Mouse (Mus musculus) bone marrow, adult 2 months (tissue): ENCODE data around the gene Krt33b. TPM values are rescaled to one million over a fixed set of nuclear protein-coding genes. Genes with fewer than 3 reads are reported as not detected.

Experiments used
- H3K27ac ChIP-seq: fragments of 200-500 bp; 2 replicates; pipeline ENCODE4 v1.5.1; 2012; ENCODE audit warnings: low read depth, mild to moderate bottlenecking, control low read depth, inconsistent platforms, low read length; ENCODE audit not compliant: control insufficient read depth, poor library complexity, insufficient read depth
- H3K4me1 ChIP-seq: fragments of 200-500 bp; 2 replicates; pipeline ENCODE4 v1.6.1; 2011; ENCODE audit warnings: low read length; ENCODE audit not compliant: control insufficient read depth, insufficient read depth
- H3K4me3 ChIP-seq: fragments of 200-500 bp; replicated peaks from 2 replicates; pipeline ENCODE3; 2011; ENCODE audit warnings: mild to moderate bottlenecking, low read depth, low read length, control low read depth; ENCODE audit not compliant: control insufficient read depth
- CTCF ChIP-seq: fragments of 200-500 bp; IDR thresholded peaks from 2 replicates; pipeline ENCODE4 v1.5.1; 2011; ENCODE audit warnings: low read length, control low read depth; ENCODE audit not compliant: control insufficient read depth, insufficient read depth
- POLR2A ChIP-seq: fragments of 200-500 bp; IDR thresholded peaks from 2 replicates; pipeline ENCODE4 v1.6.1; 2011; ENCODE audit warnings: low read depth, mild to moderate bottlenecking, control low read depth, low read length, borderline replicate concordance; ENCODE audit not compliant: control insufficient read depth
- WGBS: fragments of 180-500 bp; shearing (Covaris S2); methylation state at CpG from one replicate; pipeline ENCODE4 v1.1.7; 2018; 5-methylcytosine and 5-hydroxymethylcytosine counted together
- polyA plus RNA-seq: library from polyadenylated mRNA; stranded (reverse); fragments of >200 nt; gene quantifications from 2 replicates; pipeline ENCODE4 v1.2.4, GENCODE M21; 2011; ENCODE audit warnings: low replicate concordance; ENCODE audit not compliant: missing spikeins, insufficient read depth, insufficient read length

Gene Krt33b
- polyA plus RNA-seq, 1 experiment, result not detected

DNA sequence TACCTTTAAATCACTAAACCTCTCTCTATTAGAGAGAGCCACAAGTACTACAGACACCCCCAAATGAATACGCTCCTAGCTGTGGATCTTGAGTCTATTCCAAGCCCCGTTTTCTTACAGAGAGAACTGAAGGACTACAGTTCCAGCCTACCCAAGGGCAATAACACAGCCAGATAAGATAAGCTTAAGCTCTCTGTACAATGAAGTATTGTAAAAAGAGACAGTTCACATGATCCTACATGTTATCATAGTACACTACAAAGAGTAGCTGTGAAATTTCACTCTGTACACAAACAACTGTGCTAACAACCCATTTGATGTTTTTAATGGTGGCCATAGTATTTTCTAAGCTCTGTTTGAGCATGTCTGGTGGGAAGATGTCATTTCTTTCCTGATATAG, 17.5 kb upstream of the Krt33b start:
- 78% methylated on average over 2 of the region's 2 CpGs for WGBS
- TF ChIP-seq CTCF, result no peak
- TF ChIP-seq POLR2A, result no peak
- H3K4me3 ChIP-seq, result no peak overlapping the region
- no peak overlapping the region for H3K27ac ChIP-seq
- H3K4me1 ChIP-seq, result no peaks in the 10 kb centered on the region

DNA sequence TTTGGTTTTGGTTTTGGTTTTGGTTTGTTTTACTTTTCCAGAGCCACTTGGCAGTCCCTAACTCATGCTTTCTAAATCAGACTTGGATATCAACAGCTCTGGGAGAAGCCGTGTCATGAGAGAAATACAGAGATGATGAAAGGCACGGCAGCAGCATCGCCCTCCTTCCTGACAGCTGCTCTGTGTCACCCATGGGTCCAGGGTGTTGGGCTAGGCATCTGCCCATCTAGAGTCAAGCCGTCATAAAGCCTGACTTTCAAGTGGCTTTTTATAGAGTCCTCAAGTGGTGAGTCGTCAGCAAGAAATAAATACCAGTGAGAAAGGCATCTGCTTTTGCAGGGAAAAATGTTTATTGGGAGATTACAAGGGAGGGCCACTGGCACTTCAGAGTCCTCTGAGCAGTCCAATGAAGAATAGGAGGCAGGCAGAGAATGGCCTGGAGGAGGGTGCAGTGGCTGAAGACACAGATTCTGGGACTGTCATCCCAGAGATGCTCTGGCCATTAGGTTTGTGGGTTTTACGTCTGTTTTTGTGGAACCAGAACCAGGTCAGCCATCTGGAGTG, 16.7 kb upstream of the Krt33b start:
- TF ChIP-seq POLR2A (no peak), CTCF (no peak)
- no peak overlapping the region for H3K27ac ChIP-seq
- 73% methylated on average over 6 of the region's 6 CpGs for WGBS
- no peak overlapping the region for H3K4me3 ChIP-seq
- no peaks in the 10 kb centered on the region for H3K4me1 ChIP-seq

DNA sequence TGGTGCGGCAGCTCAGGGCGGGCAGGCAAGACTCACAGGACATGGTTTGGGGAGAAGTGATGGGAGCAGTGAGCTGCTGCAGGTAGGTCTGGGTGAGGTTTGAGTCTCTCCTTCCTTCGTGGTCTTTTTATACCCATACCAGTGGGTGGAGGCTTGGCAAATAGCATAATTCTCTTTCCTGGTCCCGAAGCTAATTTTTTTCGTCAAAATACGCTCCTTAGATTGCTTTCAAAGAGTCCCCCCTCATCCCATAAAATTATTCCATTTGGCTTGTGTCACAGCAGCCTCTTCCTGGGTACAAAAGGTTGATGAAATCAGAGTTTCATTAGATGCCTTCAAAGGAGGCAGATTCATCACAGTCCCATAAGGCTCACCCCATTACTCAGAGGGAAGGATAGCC, 11.8 kb upstream of the Krt33b start, which contains the start of gene Krt34:
Gene Krt34, minus strand, starts transcription at position 101 of the 400 bp plus-strand sequence.
- WGBS, result 80% methylated on average over 6 of the region's 6 CpGs
- Histone ChIP-seq H3K27ac (no peak within 1 kb of the TSS), H3K4me1 (no peaks in the 10 kb centered on the region), H3K4me3 (no peak within 1 kb of the TSS)
- TF ChIP-seq CTCF (no peak), POLR2A (no peak)

DNA sequence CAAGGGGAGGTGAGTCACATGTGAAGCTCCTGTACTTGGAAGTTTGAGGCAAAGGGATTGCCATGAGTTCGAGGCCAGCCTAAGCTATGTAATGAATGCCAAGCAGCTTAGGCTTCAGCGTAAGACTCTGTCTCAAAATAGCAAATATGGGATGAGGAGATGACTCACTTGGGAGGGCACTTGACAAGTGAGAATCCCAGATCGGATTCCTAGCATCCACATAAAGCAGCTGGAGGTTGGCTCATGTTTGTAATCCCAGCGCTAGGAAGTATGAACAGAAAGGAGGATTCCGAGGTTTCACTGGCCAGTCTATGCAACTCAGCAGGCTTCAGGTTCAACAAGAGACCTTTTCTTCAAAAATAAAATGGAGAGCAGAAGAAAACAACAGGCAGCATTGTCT, 8.2 kb downstream of the Krt33b start:
- 78% methylated on average over 5 of the region's 5 CpGs for WGBS
- no peak overlapping the region for H3K27ac ChIP-seq
- no peaks in the 10 kb centered on the region for H3K4me1 ChIP-seq
- TF ChIP-seq CTCF (no peak), POLR2A (no peak)
- no peak overlapping the region for H3K4me3 ChIP-seq

DNA sequence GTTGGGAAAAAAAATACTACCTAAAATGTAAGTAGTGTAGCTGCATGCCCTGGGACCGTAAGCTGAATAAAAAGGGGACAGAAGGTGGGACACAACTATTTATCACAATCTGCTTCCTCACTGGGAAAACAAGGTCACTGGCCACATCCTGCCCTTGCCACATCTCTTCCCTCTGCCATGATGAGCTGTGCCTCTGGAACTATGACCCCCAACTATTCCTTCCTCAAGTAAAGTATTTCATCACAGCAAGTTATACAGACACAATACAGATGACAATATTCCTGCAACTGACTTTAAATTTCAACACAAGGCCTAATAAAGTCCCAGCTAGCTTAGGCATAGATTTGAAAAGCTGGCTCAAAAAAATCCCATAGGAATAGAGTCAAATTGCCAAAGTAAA, 10.2 kb downstream of the Krt33b start:
- no peak overlapping the region for H3K27ac ChIP-seq
- no peaks in the 10 kb centered on the region for H3K4me1 ChIP-seq
- WGBS, result 53% methylated on average over 1 of the region's 1 CpGs
- TF ChIP-seq CTCF (no peak), POLR2A (no peak)
- no peak overlapping the region for H3K4me3 ChIP-seq

DNA sequence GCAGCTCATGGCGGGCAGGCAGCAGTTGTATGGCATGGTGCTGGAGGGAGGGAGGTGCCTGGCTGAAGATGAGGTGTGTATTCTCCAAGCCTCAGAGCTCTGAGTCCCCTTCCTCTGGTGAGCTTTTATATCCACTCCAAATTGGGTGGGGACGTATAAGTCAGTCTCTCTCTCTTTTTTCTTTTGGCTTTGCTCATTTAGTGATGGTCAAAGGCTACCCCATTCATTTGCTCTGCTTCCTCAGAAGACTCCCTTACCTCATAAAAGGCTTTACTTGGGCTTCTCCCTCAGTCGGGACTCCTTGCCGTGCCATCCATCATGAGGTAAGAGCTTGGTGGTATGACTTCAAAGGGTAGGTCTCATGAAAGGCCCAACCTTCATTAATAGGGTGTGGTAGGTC, 13.6 kb downstream of the Krt33b start, which contains the start of gene Krt33a:
Gene Krt33a, minus strand, starts transcription at position 101 of the 400 bp plus-strand sequence.
- WGBS, result 66% methylated on average over 4 of the region's 4 CpGs
- no peak within 1 kb of the TSS for H3K4me3 ChIP-seq
- H3K4me1 ChIP-seq, result no peaks in the 10 kb centered on the region
- no peak within 1 kb of the TSS for H3K27ac ChIP-seq
- no peak for TF ChIP-seq POLR2A
- no peak for TF ChIP-seq CTCF

DNA sequence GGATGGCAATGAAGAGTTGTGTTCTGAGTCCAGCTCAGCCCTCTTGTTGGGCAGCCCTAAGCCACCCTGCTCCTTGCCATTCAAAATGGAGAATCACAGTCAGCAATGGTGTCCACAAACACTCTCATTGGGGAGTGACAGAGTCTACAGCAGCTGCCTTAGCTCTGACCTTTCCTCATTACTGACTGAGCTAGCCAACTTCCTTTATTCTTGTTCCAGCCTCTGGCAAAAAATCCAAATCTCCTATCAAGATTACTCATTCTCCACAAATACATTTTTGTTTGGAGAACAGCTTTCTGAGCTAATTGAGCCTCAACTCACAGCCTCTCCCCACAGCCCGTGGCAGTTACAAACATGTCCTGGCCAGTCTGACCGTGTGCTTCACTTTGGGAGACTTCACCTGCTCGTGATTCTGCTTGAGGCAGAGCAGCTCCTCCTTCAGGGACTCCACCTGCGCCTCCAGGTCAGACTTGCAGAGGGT, 15.9 kb downstream of the Krt33b start:
- no peak overlapping the region for H3K4me3 ChIP-seq
- no peaks in the 10 kb centered on the region for H3K4me1 ChIP-seq
- 67% methylated on average over 4 of the region's 4 CpGs for WGBS
- H3K27ac ChIP-seq, result no peak overlapping the region
- TF ChIP-seq CTCF, result no peak

DNA sequence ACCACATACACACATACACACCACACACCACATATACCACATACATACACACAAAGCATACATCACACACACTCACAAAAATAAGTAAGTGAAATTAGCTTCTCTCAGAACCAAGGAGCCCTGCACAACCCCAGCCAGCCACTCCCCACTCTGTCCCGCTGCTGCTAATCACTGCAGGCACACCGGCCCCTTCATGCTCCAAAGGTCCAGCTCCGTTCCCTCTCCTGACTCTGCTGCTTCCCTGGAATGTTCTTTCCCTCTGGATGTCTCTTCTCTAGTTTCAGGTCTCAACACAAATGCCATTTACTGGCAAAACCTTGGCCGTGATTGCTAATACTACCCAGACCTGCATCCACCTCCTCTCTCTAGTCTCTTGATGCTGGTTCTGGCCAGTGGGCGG, 19.0 kb downstream of the Krt33b start:
- H3K27ac ChIP-seq, result no peak overlapping the region
- 66% methylated on average over 5 of the region's 5 CpGs for WGBS
- no peak for TF ChIP-seq POLR2A
- no peak for TF ChIP-seq CTCF
- no peak overlapping the region for H3K4me3 ChIP-seq
- no peaks in the 10 kb centered on the region for H3K4me1 ChIP-seq

DNA sequence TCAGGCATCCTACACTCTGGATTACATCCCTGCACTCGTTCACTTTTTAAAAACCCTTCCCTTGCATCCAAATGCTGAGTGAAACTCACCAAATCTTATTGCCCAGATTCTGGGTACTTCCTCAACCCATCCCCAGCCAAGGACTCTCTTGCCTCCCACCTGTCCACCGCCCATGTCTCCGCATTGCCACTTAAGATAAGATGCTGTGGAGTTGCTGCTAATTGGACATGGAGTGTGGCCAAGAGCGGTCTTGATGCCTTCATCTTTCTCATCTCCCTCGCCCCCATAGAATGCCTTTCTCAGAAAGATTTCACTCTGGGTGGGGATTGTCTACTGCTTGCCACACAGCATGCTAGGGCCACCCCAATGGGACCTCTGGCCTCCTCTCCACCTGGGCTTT, 21.3 kb downstream of the Krt33b start:
- TF ChIP-seq POLR2A (no peak), CTCF (no peak)
- H3K4me1 ChIP-seq, result no peaks in the 10 kb centered on the region
- 77% methylated on average over 5 of the region's 5 CpGs for WGBS
- no peak overlapping the region for H3K27ac ChIP-seq
- no peak overlapping the region for H3K4me3 ChIP-seq
